Mouse (Mus musculus) thymus, postnatal 25 days (tissue): ENCODE data around the gene Dagla.

Source experiments
- DNase-seq: peaks from one replicate; pipeline ENCODE4 v3.0.0; 2022

Gene Dagla

GRCm38 (mm10) chr19:10232327-10233017, 72.2 kb downstream of the Dagla start:
- DNase-seq: no peak

DNA sequence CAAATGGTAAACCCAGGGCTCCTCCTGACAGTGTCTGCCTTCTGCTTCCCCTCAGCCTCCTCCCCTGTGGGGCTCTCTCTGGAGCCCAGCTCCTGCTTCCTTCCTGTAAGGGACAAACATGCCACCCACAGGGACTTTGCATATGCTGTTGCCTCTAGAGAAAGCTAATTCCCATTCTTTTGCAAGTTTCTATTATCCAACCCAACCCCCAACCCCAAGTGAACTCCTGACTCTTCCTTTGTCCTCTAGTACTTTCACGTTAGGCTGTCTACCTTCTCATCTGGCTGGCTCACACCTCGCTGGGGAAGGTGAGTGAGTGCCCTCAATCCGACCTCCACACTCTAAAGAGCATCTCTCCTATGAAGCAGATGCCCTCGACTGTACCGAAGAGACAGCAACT, 72.8 kb downstream of the Dagla start:
- DNase-seq: no peak

- DNase-seq: no peak
These were observed 73.7 kb downstream of the Dagla start for GRCm38 (mm10) chr19:10231016-10231415.

GRCm38 (mm10) chr19:10225767-10226166, 78.9 kb downstream of the Dagla start:
- no peak for DNase-seq

GRCm38 (mm10) chr19:10224637-10225453, 79.8 kb downstream of the Dagla start:
- DNase-seq: no peak

DNA sequence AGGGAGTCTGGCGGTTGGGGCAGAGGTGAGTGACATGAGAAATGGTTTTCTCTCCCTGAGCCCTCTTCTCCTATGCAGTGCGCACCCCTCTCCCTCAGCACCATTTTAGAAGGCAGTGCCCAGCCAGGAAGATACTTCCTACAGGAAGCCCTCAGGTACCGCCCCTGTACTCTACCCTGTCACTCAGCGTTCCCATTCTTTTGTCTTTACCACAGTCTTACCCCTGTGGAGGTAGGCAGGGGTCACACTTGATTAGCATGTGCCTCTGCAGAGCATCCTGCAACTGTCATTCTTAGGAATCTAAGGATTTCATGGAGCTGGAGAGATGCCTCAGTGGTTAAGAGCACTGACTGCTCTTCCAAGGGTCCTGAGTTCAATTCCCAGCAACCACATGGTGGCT, 81.1 kb downstream of the Dagla start:
- no peak for DNase-seq

GRCm38 (mm10) chr19:10222656-10223055, 82.0 kb downstream of the Dagla start:
- DNase-seq: no peak

DNA sequence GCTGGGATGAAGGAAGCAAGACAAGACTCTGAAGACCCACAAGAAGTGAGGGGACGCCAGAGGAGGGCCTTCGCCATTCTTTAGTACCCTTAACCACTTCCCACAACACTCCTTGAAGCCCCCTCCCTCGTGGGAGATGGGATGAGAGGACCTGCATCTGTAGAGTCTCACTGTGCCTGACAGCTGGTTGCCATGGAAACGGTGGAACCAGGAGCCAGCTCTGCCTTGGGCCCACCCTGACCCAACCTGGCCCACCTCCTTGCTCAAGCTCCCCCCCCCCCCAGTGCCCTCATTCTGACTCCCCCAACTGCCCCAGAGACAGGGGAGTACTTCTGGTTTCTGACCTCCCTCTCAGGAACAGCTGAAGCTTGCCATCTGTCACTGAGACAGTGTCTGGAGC, 83.1 kb downstream of the Dagla start:
- no peak for DNase-seq

DNA sequence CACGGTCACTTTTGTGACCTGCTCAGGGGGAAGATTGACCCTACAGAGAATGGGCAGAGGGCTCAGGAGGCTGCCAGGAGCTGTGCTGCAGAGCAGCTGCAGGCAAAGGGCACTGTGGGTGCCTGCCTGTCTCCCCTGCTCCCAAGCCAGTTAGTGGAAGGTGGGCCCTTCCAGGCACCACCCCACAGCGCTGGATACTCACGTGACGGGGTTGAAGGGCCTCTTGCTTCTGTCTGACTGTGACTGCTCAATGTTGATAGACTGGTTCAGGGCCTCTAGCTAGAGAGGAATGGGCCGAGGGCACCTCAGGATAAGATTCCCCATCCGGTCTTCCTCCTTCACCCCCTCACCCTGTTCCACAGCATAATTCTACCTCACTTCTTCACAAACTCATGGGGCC, 85.1 kb downstream of the Dagla start:
- no peak for DNase-seq

GRCm38 (mm10) chr19:10219108-10219507, 85.6 kb downstream of the Dagla start:
- peak; percentile 42 for DNase-seq

DNA sequence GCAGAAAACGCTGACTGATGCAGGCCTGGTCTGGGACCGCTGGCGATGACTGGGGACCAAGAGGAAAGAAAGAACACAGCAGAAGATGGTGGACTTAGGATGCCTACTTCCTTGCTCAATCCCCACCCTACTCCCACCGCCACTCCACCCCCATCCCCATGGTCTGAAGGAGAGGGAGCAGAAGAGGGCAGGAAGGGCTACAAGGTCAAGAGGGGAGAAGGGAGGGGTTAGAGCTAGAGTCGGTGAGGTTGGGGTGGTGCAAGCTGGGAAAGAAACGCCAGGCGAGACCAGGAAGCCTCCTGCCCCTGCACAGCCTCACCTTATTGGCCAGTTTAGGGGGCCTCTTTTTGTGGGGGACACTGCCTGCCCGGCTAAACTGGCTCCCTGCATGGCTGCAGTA, 88.6 kb downstream of the Dagla start:
- DNase-seq: no peak

DNA sequence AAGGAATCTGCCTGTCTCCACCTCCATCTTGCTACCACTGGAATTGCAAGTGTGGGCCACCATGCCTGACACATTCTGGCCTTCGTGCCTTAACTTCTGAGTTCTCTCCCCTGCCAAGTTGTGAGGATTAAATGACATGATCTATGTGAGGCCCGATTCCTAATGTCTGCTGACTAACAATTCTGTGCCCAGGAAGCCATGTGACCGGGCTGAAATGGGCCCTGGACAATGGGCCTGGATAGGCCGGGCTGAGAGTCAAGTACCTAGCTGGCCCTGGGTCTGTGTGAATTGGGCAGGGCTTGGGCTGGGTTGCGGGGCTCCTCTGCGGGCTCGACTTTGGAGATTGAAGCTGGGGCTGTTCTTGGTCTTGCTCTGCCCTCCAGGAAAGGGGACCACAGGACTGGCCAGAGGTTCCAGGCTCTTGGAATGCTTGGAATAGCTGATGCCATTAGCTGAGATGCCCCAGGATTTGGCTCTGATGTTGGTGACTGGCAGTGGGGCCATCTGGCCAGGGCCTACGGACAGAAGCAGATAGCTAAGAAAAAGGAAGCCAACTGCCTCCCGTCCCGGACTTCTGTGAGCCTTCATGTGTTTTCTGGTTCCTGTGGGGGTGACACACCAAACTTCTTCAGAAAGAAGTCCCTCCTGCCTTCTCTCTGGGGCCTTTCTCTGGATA, 90.7 kb downstream of the Dagla start:
- DNase-seq: no peak

- DNase-seq: no peak
These were observed 93.8 kb downstream of the Dagla start for GRCm38 (mm10) chr19:10210885-10211284.

GRCm38 (mm10) chr19:10208851-10209250, 95.8 kb downstream of the Dagla start:
- DNase-seq: no peak

GRCm38 (mm10) chr19:10205051-10205450, 99.6 kb downstream of the Dagla start:
- no peak for DNase-seq

DNA sequence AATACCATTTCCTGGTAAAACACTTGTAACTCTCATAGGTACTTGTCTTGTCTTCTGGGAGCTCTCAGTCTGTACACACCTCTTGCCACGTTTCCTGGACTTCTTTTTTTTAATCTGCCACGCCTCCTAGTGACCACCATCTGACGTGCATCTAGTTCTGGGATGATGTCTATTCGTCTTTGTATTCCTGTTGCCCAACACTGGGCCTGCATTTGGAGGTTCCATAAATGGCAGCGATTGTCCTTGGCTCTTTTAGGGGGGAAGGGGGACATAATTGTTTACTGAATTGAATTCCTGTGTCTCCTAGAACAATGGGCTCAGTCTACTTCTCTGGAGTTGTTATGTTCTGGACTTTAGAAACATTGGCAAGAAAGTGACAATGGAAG, 100.1 kb downstream of the Dagla start:
- peak; percentile 25 for DNase-seq

DNA sequence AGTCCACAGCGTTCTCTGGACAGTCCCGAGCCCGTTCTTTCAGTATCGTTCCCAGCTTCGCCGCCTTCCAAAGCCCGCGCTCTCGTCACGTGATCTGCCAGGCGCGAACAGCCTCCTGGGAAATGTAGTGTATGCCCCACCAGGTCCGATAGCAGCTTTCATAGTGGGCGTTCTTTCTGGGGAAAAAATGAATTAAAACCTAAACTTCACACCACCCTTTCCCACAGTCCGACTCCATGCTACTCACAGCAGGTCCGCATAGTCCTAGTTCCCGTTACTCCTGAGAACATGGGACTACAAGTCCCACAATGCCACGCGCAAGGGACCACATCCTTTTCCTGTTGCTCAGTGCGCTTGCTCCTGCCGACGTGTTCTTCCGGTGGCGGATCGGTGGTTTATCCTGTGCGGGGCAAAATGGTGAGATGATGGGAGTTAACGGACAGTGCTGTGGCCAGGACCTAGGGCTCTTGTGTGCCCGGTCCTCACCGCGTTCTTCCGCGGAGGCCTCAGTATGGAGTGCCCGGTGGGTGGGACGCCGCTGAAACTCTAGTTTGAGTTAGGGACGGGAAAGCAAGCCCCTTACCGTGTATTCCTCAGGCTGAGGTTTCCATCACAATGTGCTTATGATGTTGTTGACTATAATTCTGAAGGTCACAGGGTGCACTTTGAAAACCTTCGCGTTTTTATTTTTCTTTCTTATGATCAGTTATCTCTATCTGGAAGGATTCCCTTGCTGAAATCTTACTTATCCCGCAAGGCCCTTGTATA, 100.6 kb downstream of the Dagla start, which contains the start of the genes Tmem258 and Fen1:
Tmem258 (plus strand) TSS at position 167 of the 768 bp plus-strand sequence.
Fen1 (minus strand) TSS at position 322 of the 768 bp plus-strand sequence.
- DNase-seq: peak; percentile 93

DNA sequence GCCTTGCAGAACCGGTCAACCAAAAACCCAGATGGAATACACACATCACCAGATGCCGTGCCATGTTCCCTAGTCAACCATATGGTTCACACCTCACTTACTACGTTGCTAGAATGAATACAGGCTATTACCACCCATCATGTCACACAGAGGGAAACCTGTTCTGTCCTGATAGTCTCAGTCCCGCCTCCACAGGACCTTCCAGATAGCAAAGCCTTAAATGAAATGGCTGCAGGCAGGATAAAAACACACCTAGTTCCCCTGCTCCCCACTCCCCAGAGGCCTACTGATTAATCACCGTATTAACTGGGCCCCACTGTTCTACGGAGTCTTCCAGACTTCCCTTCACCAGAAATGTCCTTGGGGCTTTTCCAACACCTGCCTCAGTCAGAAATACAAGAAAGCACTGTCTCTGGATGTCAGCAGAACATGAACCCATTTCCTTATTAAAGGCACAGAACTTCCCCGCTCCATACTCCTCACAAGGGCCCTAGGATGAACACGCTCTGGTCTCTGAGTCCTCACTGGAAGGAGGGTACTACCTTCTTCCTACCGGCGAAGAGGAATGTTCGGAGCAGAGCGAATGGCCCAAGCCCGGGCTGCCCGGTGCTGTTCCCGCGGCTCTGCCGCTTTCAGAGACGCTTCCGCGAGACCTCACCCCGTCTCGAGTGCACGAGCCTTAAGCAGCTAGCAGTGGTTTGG, 101.4 kb downstream of the Dagla start:
- no peak for DNase-seq

DNA sequence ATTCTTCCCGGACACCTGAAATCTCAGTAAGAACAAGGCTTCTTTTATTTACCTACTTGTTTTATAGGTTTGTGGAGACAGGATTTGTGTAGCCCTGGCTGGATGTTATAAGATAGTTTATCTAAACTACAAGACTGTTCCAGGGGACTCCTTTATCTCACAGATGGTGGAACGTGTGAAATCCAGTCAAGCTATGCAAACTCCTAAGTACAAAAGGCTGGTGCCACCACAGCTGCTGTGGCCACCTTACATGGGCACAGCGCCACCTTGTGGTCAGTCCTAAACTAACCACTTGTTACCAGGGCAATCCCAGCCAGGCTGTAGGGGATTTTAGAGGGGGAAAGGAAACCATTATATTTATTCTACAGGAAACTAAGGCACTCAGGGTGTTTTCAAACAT, 106.0 kb downstream of the Dagla start:
- DNase-seq: peak; percentile 74

DNA sequence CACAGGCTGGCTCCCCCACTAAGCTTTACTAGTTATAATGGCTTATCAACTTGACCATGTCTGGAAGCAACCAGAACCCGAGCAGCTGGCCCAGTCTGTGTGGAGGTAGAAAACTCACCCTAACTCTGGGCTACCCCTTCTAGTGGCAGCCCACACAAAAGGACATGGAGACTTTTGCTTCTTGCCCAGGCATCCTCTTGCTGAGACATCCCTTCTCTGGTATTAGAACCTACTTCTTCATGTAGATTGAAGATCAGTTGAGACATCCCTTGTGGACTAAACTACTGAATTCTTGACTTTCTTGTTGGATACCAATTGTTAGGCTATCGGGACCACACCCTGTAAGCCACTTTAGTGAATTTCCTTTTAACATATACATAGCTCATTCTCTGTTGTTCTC, 106.4 kb downstream of the Dagla start:
- DNase-seq: no peak

- DNase-seq: no peak
These were observed 107.5 kb downstream of the Dagla start for GRCm38 (mm10) chr19:10197130-10197529.
